Mouse (Mus musculus) forebrain, embryonic 12.5 days (tissue): ENCODE measurements at regions not wholly inside any gene's neighbourhood (a gene's known extent, or its start where the extent isn't known, plus 50 kb on each side); places are given as distances from the start of the nearest gene placed in this dataset.

Experiments used
- ATAC-seq: fragments of 200-750 bp; cut with Nextera tagmentation; 2 replicates; pipeline ENCODE4 v1.8.0; 2017; ENCODE audit warnings: moderate TSS enrichment; ENCODE audit not compliant: low FRiP score
- H3K27ac ChIP-seq: fragments of 300-500 bp; sonication (generic); 2 replicates; pipeline ENCODE4 v1.5.1; 2016; ENCODE audit warnings: mild to moderate bottlenecking
- H3K27me3 ChIP-seq: fragments of 300-500 bp; sonication (generic); 2 replicates; pipeline ENCODE4 v1.6.1; 2016; ENCODE audit warnings: mild to moderate bottlenecking
- H3K36me3 ChIP-seq: fragments of 300-500 bp; sonication (generic); replicated peaks from 2 replicates; pipeline ENCODE4 v1.6.1; 2016; ENCODE audit warnings: mild to moderate bottlenecking
- H3K4me1 ChIP-seq: fragments of 300-500 bp; sonication (generic); 2 replicates; pipeline ENCODE4 v1.6.1; 2016
- H3K4me2 ChIP-seq: fragments of 300-500 bp; sonication (generic); 2 replicates; pipeline ENCODE4 v1.6.1; 2016; ENCODE audit warnings: mild to moderate bottlenecking, moderate library complexity
- H3K4me3 ChIP-seq: fragments of 300-500 bp; sonication (generic); replicated peaks from 2 replicates; pipeline ENCODE4 v1.5.1; 2016; ENCODE audit warnings: mild to moderate bottlenecking
- H3K9ac ChIP-seq: fragments of 300-500 bp; sonication (generic); 2 replicates; pipeline ENCODE4 v1.6.1; 2016; ENCODE audit warnings: mild to moderate bottlenecking
- H3K9me3 ChIP-seq: fragments of 300-500 bp; sonication (generic); 2 replicates; pipeline ENCODE4 v1.6.1; 2016
- WGBS: fragments of 180-500 bp; shearing (Covaris S2); methylation state at CpG from one replicate; pipeline ENCODE4 v1.1.7; 2016; 5-methylcytosine and 5-hydroxymethylcytosine counted together

DNA sequence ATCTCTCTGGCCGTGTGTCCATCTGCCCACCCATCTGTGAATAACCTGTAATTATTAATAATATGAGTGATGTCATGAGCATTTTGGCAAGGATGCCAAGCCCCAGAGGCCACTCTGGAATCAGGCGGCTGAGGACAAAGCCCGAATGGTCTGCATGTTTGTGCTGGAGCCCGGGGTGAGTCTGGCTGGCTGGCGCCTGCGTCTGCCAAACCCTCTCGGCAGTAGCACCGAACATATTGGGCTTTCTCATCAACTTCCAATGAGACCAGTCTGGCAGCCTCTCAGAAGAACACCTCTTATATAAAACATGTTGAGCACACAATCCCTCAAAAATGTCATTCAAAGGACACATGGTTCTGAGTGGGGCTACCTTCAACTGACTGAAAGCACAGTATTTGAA lies 244.9 kb upstream of the Mki67 start:
- H3K9me3 ChIP-seq = no peaks in the 10 kb centered on the region
- 84% methylated on average over 8 of the region's 8 CpGs for WGBS
- no peak overlapping the region for H3K9ac ChIP-seq
- H3K36me3 ChIP-seq = no peaks in the 10 kb centered on the region
- no peak overlapping the region for H3K4me3 ChIP-seq
- H3K27ac ChIP-seq = no peak overlapping the region
- ATAC-seq = no peak
- no peaks in the 10 kb centered on the region for H3K27me3 ChIP-seq
- H3K4me1 ChIP-seq = peaks cover 9% of the 10 kb centered on the region
- no peak overlapping the region for H3K4me2 ChIP-seq

GRCm38 (mm10) chr7:135965528-135965927 lies 249.4 kb upstream of the Mki67 start:
- H3K9ac ChIP-seq = no peak overlapping the region
- no peak for ATAC-seq
- no peak overlapping the region for H3K4me3 ChIP-seq
- peaks cover 14% of the 10 kb centered on the region for H3K4me1 ChIP-seq
- no peaks in the 10 kb centered on the region for H3K27me3 ChIP-seq
- no peak overlapping the region for H3K4me2 ChIP-seq
- no peaks in the 10 kb centered on the region for H3K9me3 ChIP-seq
- H3K36me3 ChIP-seq = no peaks in the 10 kb centered on the region
- H3K27ac ChIP-seq = no peak overlapping the region
- WGBS = 41% methylated on average over 6 of the region's 6 CpGs

DNA sequence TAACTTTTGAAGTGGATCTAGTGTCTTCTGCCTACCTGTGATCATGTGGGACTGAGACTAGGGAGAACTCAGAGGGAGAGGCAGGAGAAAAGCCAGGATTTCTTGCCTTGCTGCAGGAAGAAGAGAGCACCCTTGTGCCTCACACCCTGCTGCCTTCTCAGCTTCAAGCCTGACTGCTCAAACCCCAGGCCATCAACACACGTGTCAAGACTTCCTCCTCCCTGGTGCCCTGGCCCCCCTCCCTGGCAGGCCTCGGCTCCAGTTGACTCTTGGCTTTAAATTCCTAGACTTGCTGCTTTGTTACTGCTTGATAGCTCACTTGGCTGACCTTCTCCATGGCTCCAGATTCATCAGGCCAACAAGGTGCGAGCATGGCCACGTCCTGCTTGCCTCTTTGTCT lies 250.1 kb upstream of the Mki67 start:
- no peaks in the 10 kb centered on the region for H3K27me3 ChIP-seq
- no peak overlapping the region for H3K27ac ChIP-seq
- H3K9ac ChIP-seq = no peak overlapping the region
- H3K9me3 ChIP-seq = no peaks in the 10 kb centered on the region
- H3K4me2 ChIP-seq = no peak overlapping the region
- peaks cover 14% of the 10 kb centered on the region for H3K4me1 ChIP-seq
- no peaks in the 10 kb centered on the region for H3K36me3 ChIP-seq
- ATAC-seq = no peak
- H3K4me3 ChIP-seq = no peak overlapping the region
- 54% methylated on average over 4 of the region's 4 CpGs for WGBS

DNA sequence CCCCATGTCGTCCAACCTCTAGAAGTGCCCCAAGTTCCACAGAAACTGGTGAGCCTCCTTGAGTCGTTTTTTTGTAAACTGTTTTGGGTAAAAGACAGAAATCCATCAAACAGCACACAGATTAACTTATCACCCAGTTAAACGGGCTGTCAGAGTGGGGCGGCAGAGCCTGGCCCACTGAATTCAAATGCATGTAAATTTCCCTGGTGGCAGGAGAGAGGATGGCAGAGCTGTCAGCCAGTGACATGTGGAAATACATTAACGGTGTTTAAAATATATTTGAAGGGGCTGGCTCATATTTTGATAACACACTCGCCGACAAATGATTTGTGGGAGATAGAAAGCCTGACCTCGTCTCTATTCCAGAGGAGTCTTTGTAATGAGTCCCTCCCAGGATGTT lies 252.5 kb upstream of the Mki67 start:
- Histone ChIP-seq H3K9ac (no peak overlapping the region), H3K27me3 (no peaks in the 10 kb centered on the region), H3K9me3 (no peaks in the 10 kb centered on the region), H3K36me3 (no peaks in the 10 kb centered on the region), H3K4me1 (peaks cover 14% of the 10 kb centered on the region), H3K27ac (no peak overlapping the region), H3K4me3 (no peak overlapping the region), H3K4me2 (no peak overlapping the region)
- 75% methylated on average over 8 of the region's 8 CpGs for WGBS
- ATAC-seq = no peak

GRCm38 (mm10) chr7:135986021-135986420 lies 269.9 kb upstream of the Mki67 start:
- 87% methylated on average over 6 of the region's 6 CpGs for WGBS
- Histone ChIP-seq H3K4me1 (no peaks in the 10 kb centered on the region), H3K9ac (no peak overlapping the region), H3K27ac (no peak overlapping the region), H3K4me2 (no peak overlapping the region), H3K36me3 (no peaks in the 10 kb centered on the region), H3K27me3 (no peaks in the 10 kb centered on the region), H3K4me3 (no peak overlapping the region), H3K9me3 (no peaks in the 10 kb centered on the region)
- ATAC-seq = no peak

GRCm38 (mm10) chr7:135990321-135990720 lies 274.2 kb upstream of the Mki67 start:
- Histone ChIP-seq H3K9ac (no peak overlapping the region), H3K4me1 (no peaks in the 10 kb centered on the region), H3K36me3 (no peaks in the 10 kb centered on the region), H3K27ac (no peak overlapping the region), H3K27me3 (no peaks in the 10 kb centered on the region), H3K9me3 (no peaks in the 10 kb centered on the region), H3K4me2 (no peak overlapping the region), H3K4me3 (no peak overlapping the region)
- 56% methylated on average over 6 of the region's 6 CpGs for WGBS
- ATAC-seq = no peak

DNA sequence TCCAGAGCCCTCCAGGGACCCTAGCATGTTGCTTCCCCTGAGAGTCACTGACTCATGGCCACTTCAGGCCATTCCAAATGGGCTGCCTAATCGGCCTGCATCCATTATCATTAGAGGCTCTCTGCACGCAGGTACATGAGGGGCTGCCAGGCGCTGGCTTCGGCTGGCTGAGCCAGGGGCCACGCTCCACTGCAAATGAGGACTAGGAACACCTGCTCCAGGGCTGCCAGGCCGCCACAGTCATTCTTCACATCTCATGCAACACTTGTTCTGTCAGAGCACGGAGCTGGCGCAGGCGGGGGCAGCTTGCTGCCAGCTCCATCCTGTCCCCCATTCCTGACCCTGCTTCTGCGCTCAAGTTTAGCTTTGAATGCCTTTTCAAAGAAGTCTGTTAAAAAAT lies 280.7 kb upstream of the Mki67 start:
- no peak overlapping the region for H3K4me2 ChIP-seq
- WGBS = 71% methylated on average over 10 of the region's 10 CpGs
- H3K4me3 ChIP-seq = no peak overlapping the region
- H3K9ac ChIP-seq = no peak overlapping the region
- H3K27me3 ChIP-seq = no peaks in the 10 kb centered on the region
- H3K4me1 ChIP-seq = no peaks in the 10 kb centered on the region; the same call in 1 of the 2 replicates
- no peaks in the 10 kb centered on the region for H3K36me3 ChIP-seq
- ATAC-seq = no peak
- no peak overlapping the region for H3K27ac ChIP-seq
- H3K9me3 ChIP-seq = no peaks in the 10 kb centered on the region

DNA sequence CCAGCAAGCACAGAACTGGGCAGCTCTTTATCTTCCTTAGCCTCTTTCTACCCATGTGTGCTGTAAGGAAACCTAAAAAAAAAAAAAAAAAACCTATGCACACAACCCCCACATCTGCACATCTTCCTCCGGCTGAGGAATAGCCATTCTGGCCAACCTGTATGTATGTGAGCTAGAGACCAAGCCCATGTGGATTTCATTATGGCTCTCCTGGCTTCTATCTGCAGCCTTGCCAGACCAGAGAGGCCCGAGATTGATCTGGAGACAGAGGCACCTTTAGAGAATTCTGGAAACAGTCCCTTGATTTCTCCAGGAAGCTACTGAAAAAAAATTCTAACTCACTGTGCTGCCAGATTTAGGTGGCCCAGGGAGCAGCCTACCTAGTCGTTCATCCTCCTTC lies 281.5 kb upstream of the Mki67 start:
- no peak overlapping the region for H3K9ac ChIP-seq
- no peaks in the 10 kb centered on the region for H3K27me3 ChIP-seq
- H3K9me3 ChIP-seq = no peaks in the 10 kb centered on the region
- H3K4me2 ChIP-seq = no peak overlapping the region
- no peak for ATAC-seq
- H3K4me3 ChIP-seq = no peak overlapping the region
- H3K27ac ChIP-seq = no peak overlapping the region
- 83% methylated on average over 3 of the region's 3 CpGs for WGBS
- no peaks in the 10 kb centered on the region; the same call in 1 of the 2 replicates for H3K4me1 ChIP-seq
- H3K36me3 ChIP-seq = no peaks in the 10 kb centered on the region

GRCm38 (mm10) chr7:136002382-136002781 lies 286.2 kb upstream of the Mki67 start:
- no peak for ATAC-seq
- H3K27me3 ChIP-seq = no peaks in the 10 kb centered on the region
- no peaks in the 10 kb centered on the region for H3K36me3 ChIP-seq
- H3K9me3 ChIP-seq = no peaks in the 10 kb centered on the region
- H3K27ac ChIP-seq = no peak overlapping the region
- no peaks in the 10 kb centered on the region for H3K4me1 ChIP-seq
- 85% methylated on average over 8 of the region's 8 CpGs for WGBS
- H3K4me2 ChIP-seq = no peak overlapping the region
- no peak overlapping the region for H3K9ac ChIP-seq
- no peak overlapping the region for H3K4me3 ChIP-seq

DNA sequence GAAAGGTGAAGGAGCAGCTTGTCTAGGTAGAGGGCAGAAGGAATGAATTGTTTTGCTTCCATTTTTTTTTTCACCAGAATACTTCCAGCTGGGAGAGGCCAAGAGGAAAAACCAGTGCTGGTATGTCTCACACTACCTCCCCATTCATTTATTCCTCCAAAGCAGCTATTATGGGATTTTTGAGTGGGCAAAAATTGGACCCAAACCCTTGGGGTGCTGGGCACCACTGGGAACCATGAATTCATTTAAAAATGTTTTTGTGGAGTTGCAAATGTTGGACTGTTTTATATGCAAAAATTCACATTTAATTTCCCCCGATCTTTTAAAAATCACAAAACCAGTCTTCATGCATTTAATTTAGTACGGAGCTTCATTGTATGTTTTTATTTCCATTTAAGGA lies 287.1 kb upstream of the Mki67 start:
- Histone ChIP-seq H3K27ac (no peak overlapping the region), H3K4me3 (no peak overlapping the region), H3K9ac (no peak overlapping the region), H3K9me3 (no peaks in the 10 kb centered on the region), H3K36me3 (no peaks in the 10 kb centered on the region), H3K4me1 (peaks cover 4% of the 10 kb centered on the region), H3K27me3 (peaks cover 6% of the 10 kb centered on the region; the same call in 1 of the 2 replicates), H3K4me2 (no peak overlapping the region)
- ATAC-seq = no peak
- 90% methylated on average over 2 of the region's 2 CpGs for WGBS

- 28% methylated on average over 23 of the region's 23 CpGs for WGBS
- Histone ChIP-seq H3K4me2 (peak overlapping the region; percentile 31), H3K4me3 (no peak overlapping the region), H3K4me1 (peaks cover 8% of the 10 kb centered on the region), H3K27ac (0 out of 2 replicates have a peak overlapping the region, but pooled peaks have one; percentile 13), H3K9ac (no peak overlapping the region), H3K9me3 (no peaks in the 10 kb centered on the region), H3K36me3 (no peaks in the 10 kb centered on the region), H3K27me3 (peaks cover 13% of the 10 kb centered on the region)
- no peak for ATAC-seq
Observed at GRCm38 (mm10) chr7:136007796-136008455, 291.8 kb upstream of the Mki67 start.

DNA sequence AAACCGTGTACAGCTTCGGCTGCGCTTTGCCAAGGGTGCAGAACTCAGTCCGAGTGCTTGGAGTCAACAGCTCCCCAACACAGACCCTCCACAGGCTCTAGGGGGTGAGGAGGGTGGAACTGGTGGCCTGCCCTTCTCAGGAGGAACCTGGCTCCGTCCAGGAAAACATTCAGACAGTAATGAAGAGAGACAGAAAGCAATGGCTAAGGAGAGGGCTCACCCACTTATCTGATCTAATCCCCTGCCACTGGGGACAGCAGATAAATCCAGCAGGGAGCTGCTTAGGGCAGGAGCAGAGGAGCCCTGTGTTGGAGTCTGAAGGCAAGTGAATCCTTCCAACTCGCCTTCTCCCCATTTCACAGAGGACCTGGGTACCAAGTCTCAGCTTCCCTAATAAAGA lies 292.3 kb upstream of the Mki67 start:
- no peak overlapping the region for H3K4me3 ChIP-seq
- no peaks in the 10 kb centered on the region for H3K36me3 ChIP-seq
- H3K9ac ChIP-seq = no peak overlapping the region
- 0 out of 2 replicates have a peak overlapping the region, but pooled peaks have one; percentile 13 for H3K27ac ChIP-seq
- peaks cover 13% of the 10 kb centered on the region for H3K27me3 ChIP-seq
- H3K4me2 ChIP-seq = peak overlapping the region; percentile 31; the same call in 1 of the 2 replicates
- peaks cover 8% of the 10 kb centered on the region for H3K4me1 ChIP-seq
- 48% methylated on average over 6 of the region's 6 CpGs for WGBS
- ATAC-seq = no peak
- no peaks in the 10 kb centered on the region for H3K9me3 ChIP-seq

DNA sequence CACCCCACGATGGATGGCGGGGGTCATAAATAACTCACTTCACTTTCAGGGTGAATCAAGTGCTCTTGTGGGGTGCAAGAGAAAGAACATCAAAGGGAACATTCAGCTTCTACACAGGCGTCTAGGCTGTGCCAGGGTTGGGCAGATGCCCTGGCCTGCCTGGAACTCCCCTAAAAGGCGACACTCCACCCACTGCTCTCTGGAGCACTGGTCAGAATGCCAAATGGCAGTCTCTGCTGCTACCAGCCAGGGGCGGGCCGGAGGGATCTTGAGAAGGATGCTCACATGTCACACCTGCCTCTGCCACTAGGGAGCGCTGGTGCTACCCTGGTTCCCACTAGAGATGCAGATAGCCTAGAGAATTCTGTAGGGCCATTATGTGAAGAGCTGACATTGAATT lies 293.9 kb upstream of the Mki67 start:
- Histone ChIP-seq H3K27me3 (peaks cover 13% of the 10 kb centered on the region), H3K36me3 (no peaks in the 10 kb centered on the region), H3K4me3 (no peak overlapping the region), H3K4me1 (peaks cover 8% of the 10 kb centered on the region), H3K4me2 (no peak overlapping the region), H3K9me3 (no peaks in the 10 kb centered on the region), H3K27ac (no peak overlapping the region), H3K9ac (no peak overlapping the region)
- no peak for ATAC-seq
- WGBS = 71% methylated on average over 7 of the region's 7 CpGs
